Mouse (Mus musculus) myocyte (in vitro differentiated cells): ENCODE results near the gene Sema5a. TPM values are rescaled to one million over a fixed set of nuclear protein-coding genes. Genes with fewer than 3 reads are reported as not detected.

ENCODE experiments used
- H3K27me3 ChIP-seq: one replicate; pipeline ENCODE4 v1.6.1; 2011; ENCODE audit not compliant: control insufficient read depth, insufficient read depth, insufficient read length
- H3K36me3 ChIP-seq: one replicate; pipeline ENCODE4 v1.6.1; 2011; ENCODE audit not compliant: control insufficient read depth, insufficient read depth
- H3K4me2 ChIP-seq: one replicate; pipeline ENCODE4 v1.6.1; 2011; ENCODE audit warnings: low read depth, control low read depth
- H3K4me3 ChIP-seq: one replicate; pipeline ENCODE4 v1.5.1; 2011; ENCODE audit warnings: mild to moderate bottlenecking, control low read depth, moderate library complexity
- H3K79me2 ChIP-seq: one replicate; pipeline ENCODE4 v1.6.1; 2011; ENCODE audit not compliant: control insufficient read depth, insufficient read depth
- H3ac ChIP-seq: one replicate; pipeline ENCODE4 v1.6.1; 2011; ENCODE audit not compliant: control insufficient read depth, insufficient read length
- CEBPB ChIP-seq: IDR thresholded peaks from 2 replicates; pipeline ENCODE4 v1.6.1; 2011; ENCODE audit warnings: mild to moderate bottlenecking, moderate library complexity; ENCODE audit not compliant: poor library complexity, insufficient read depth, severe bottlenecking
- E2F4 ChIP-seq: IDR thresholded peaks from one replicate; pipeline ENCODE4 v1.6.1; 2011; ENCODE audit warnings: mild to moderate bottlenecking, control low read depth, moderate library complexity; ENCODE audit not compliant: insufficient read depth
- MAX ChIP-seq: IDR thresholded peaks from one replicate; pipeline ENCODE4 v1.6.1; 2011; ENCODE audit warnings: low read depth, mild to moderate bottlenecking, control low read depth
- MYOD1 ChIP-seq, 3 experiments: IDR thresholded peaks; one replicate each; pipeline ENCODE4 v1.6.1; 2011; ENCODE audit warnings: control low read depth in 2 of 3, low read depth in 2 of 3, mild to moderate bottlenecking in 2 of 3, moderate library complexity in 1 of 3; ENCODE audit not compliant: insufficient read length in 2 of 3, control insufficient read depth in 1 of 3
- MYOG ChIP-seq, 3 experiments: IDR thresholded peaks; one replicate each; pipeline ENCODE4 v1.6.1; 2011; ENCODE audit warnings: control low read depth in 2 of 3, low read depth in 2 of 3, mild to moderate bottlenecking in 2 of 3; ENCODE audit not compliant: insufficient read length in 2 of 3, control insufficient read depth in 1 of 3, insufficient read depth in 1 of 3
- POLR2A ChIP-seq: IDR thresholded peaks from one replicate; pipeline ENCODE4 v1.6.1; 2011; ENCODE audit warnings: low read depth, mild to moderate bottlenecking, control low read depth, moderate library complexity; ENCODE audit not compliant: insufficient read length
- POLR2AphosphoS2 ChIP-seq: IDR thresholded peaks from one replicate; pipeline ENCODE4 v1.6.1; 2011; ENCODE audit warnings: low read depth, control low read depth; ENCODE audit not compliant: insufficient read length
- REST ChIP-seq: IDR thresholded peaks from one replicate; pipeline ENCODE4 v1.6.1; 2011; ENCODE audit warnings: mild to moderate bottlenecking, control low read depth, moderate library complexity; ENCODE audit not compliant: insufficient read depth, insufficient read length
- SRF ChIP-seq: IDR thresholded peaks from one replicate; pipeline ENCODE4 v1.6.1; 2011; ENCODE audit warnings: low read depth; ENCODE audit not compliant: control insufficient read depth, insufficient read length
- TCF12 ChIP-seq: IDR thresholded peaks from one replicate; pipeline ENCODE4 v1.6.1; 2011; ENCODE audit warnings: mild to moderate bottlenecking, control low read depth; ENCODE audit not compliant: poor library complexity, insufficient read depth, severe bottlenecking
- TCF3 ChIP-seq: IDR thresholded peaks from one replicate; pipeline ENCODE4 v1.6.1; 2011; ENCODE audit warnings: low read depth, control low read depth; ENCODE audit not compliant: insufficient read length
- USF1 ChIP-seq: IDR thresholded peaks from one replicate; pipeline ENCODE4 v1.6.1; 2011; ENCODE audit warnings: low read depth, mild to moderate bottlenecking, control low read depth, moderate library complexity
- polyA plus RNA-seq: library from polyadenylated mRNA; unstranded; fragments of >200 nt; fragmentation: generic; extraction: Trizol; gene quantifications from one replicate; pipeline ENCODE4 v1.2.1, GENCODE M21; 2012; ENCODE audit warnings: missing spikeins

Gene Sema5a
- polyA plus RNA-seq, 1 experiment: 7.1 TPM

- TF ChIP-seq REST (no peak), MAX (no peak), TCF3 (no peak), MYOD1 (IDR thresholded peaks at IDR 0.05; ENCODE audit: control insufficient read depth in 1 of 3, insufficient read length in 2 of 3, low read depth in 2 of 3) (no peak), MYOG (IDR thresholded peaks at IDR 0.05; ENCODE audit: control insufficient read depth in 1 of 3, insufficient read depth in 1 of 3, insufficient read length in 2 of 3, low read depth in 2 of 3) (no peak), SRF (no peak), POLR2A (no peak), POLR2AphosphoS2 (no peak), TCF12 (no peak), USF1 (no peak), CEBPB (no peak), E2F4 (no peak)
- Histone ChIP-seq H3K4me2 (no peak overlapping the region), H3K36me3 (no peaks in the 10 kb centered on the region)
These were observed 10.2 kb downstream of the Sema5a start for GRCm38 (mm10) chr15:32254806-32255205.

GRCm38 (mm10) chr15:32257340-32257739 is 12.7 kb downstream of the Sema5a start:
- no peak overlapping the region for H3ac ChIP-seq
- H3K4me3 ChIP-seq: no peak overlapping the region
- H3K4me2 ChIP-seq: no peak overlapping the region
- H3K36me3 ChIP-seq: no peaks in the 10 kb centered on the region
- H3K79me2 ChIP-seq: no peaks in the 10 kb centered on the region
- TF ChIP-seq TCF3: no peak
- no peak for TF ChIP-seq CEBPB
- TF ChIP-seq REST: no peak
- TF ChIP-seq TCF12: no peak
- no peak for TF ChIP-seq POLR2AphosphoS2
- TF ChIP-seq MAX: no peak
- TF ChIP-seq MYOG (IDR thresholded peaks at IDR 0.05; ENCODE audit: control insufficient read depth in 1 of 3, insufficient read depth in 1 of 3, insufficient read length in 2 of 3, low read depth in 2 of 3): no peak
- TF ChIP-seq POLR2A: no peak
- no peak for TF ChIP-seq MYOD1 (IDR thresholded peaks at IDR 0.05; ENCODE audit: control insufficient read depth in 1 of 3, insufficient read length in 2 of 3, low read depth in 2 of 3)
- TF ChIP-seq E2F4: no peak
- no peak for TF ChIP-seq USF1
- TF ChIP-seq SRF: no peak
- H3K27me3 ChIP-seq: no peaks in the 10 kb centered on the region

More at GRCm38 (mm10) chr15:32254806-32255205, 10.2 kb downstream of the Sema5a start:
- H3K79me2 ChIP-seq: peaks cover 6% of the 10 kb centered on the region
- no peak overlapping the region for H3K4me3 ChIP-seq
- no peaks in the 10 kb centered on the region for H3K27me3 ChIP-seq
- no peak overlapping the region for H3ac ChIP-seq

- no peak overlapping the region for H3ac ChIP-seq
- no peak for TF ChIP-seq POLR2A
- TF ChIP-seq USF1: no peak
- no peak for TF ChIP-seq CEBPB
- TF ChIP-seq MYOD1 (IDR thresholded peaks at IDR 0.05; ENCODE audit: control insufficient read depth in 1 of 3, insufficient read length in 2 of 3, low read depth in 2 of 3): no peak
- no peak for TF ChIP-seq REST
- TF ChIP-seq POLR2AphosphoS2: no peak
- TF ChIP-seq MAX: no peak
- TF ChIP-seq E2F4: no peak
- TF ChIP-seq MYOG (IDR thresholded peaks at IDR 0.05; ENCODE audit: control insufficient read depth in 1 of 3, insufficient read depth in 1 of 3, insufficient read length in 2 of 3, low read depth in 2 of 3): no peak
- TF ChIP-seq TCF3: no peak
- TF ChIP-seq TCF12: no peak
- no peak for TF ChIP-seq SRF
- H3K79me2 ChIP-seq: no peaks in the 10 kb centered on the region
- H3K36me3 ChIP-seq: no peaks in the 10 kb centered on the region
- no peaks in the 10 kb centered on the region for H3K27me3 ChIP-seq
- no peak overlapping the region for H3K4me3 ChIP-seq
- no peak overlapping the region for H3K4me2 ChIP-seq
These were observed 13.3 kb downstream of the Sema5a start for GRCm38 (mm10) chr15:32257886-32258319.

GRCm38 (mm10) chr15:32259362-32260096 is 14.9 kb downstream of the Sema5a start:
- no peak for TF ChIP-seq POLR2A
- no peak for TF ChIP-seq CEBPB
- Histone ChIP-seq H3K4me3 (no peak overlapping the region), H3ac (no peak overlapping the region), H3K79me2 (no peaks in the 10 kb centered on the region), H3K36me3 (no peaks in the 10 kb centered on the region), H3K4me2 (no peak overlapping the region), H3K27me3 (no peaks in the 10 kb centered on the region)

- H3ac ChIP-seq: no peak overlapping the region
- H3K79me2 ChIP-seq: no peaks in the 10 kb centered on the region
- H3K27me3 ChIP-seq: no peaks in the 10 kb centered on the region
- no peak overlapping the region for H3K4me3 ChIP-seq
- no peak overlapping the region for H3K4me2 ChIP-seq
- H3K36me3 ChIP-seq: no peaks in the 10 kb centered on the region
- TF ChIP-seq TCF12 (no peak), REST (no peak), E2F4 (no peak)
These were observed 16.3 kb downstream of the Sema5a start for GRCm38 (mm10) chr15:32260942-32261341.
